Mouse (Mus musculus) heart, postnatal 25 days (tissue): ENCODE measurements around the gene Sae1. TPM values are rescaled to one million over a fixed set of nuclear protein-coding genes. Genes with fewer than 3 reads are reported as not detected.
"Not testable (repeated sequence)": the region's sequence is repeated elsewhere in the genome, so short reads cannot be mapped to it uniquely, and the experiment has no call there.

ENCODE experiments used
- DNase-seq: peaks from one replicate; pipeline ENCODE4 v3.0.0; 2022; ENCODE audit warnings: low spot score
- intact Hi-C: fragments of 180-260 bp; cut with DNase I; formaldehyde crosslinking; loops from one replicate; pipeline ENCODE4 v1.15.1; 2025
- total RNA-seq, 2 experiments: library from RNA; stranded (reverse); gene quantifications; 2 replicates each; pipeline ENCODE4 v1.2.3; 2021

Sae1 gene
- total RNA-seq, 2 experiments from 2014 or later = 35.2 to 37.2 TPM

- intact Hi-C loops = no loop called here
- peak; percentile 81 for DNase-seq
These were observed 74.0 kb downstream of the Sae1 start for GRCm38 (mm10) chr7:16313481-16314220.

GRCm38 (mm10) chr7:16312672-16313311 is 74.8 kb downstream of the Sae1 start:
- DNase-seq = peak; percentile 72
- intact Hi-C loops = no loop called here

- intact Hi-C loops = no loop called here
- peak; percentile 53 for DNase-seq
These were observed 75.5 kb downstream of the Sae1 start for GRCm38 (mm10) chr7:16312011-16312671.

GRCm38 (mm10) chr7:16311453-16312004 is 76.1 kb downstream of the Sae1 start:
- DNase-seq = peak; percentile 29
- intact Hi-C loops = loop anchor here (2.0 kb wide), 1 partner anchor 15 kb away; no protein-coding TSS in a partner anchor

GRCm38 (mm10) chr7:16310521-16311452 is 76.8 kb downstream of the Sae1 start:
- intact Hi-C loops = loop anchor here (2.0 kb wide), 1 partner anchor 14 kb away; no protein-coding TSS in a partner anchor

GRCm38 (mm10) chr7:16310020-16310520 is 77.5 kb downstream of the Sae1 start:
- intact Hi-C loops = loop anchor here (2.0 kb wide), 1 partner anchor 13 kb away; no protein-coding TSS in a partner anchor
- DNase-seq = peak; percentile 79

More at GRCm38 (mm10) chr7:16310521-16311452, 76.8 kb downstream of the Sae1 start:
- no peak for DNase-seq

- peak; percentile 88 for DNase-seq
- intact Hi-C loops = loop anchor here (2.0 kb wide), 1 partner anchor 13 kb away; no protein-coding TSS in a partner anchor
These were observed 78.1 kb downstream of the Sae1 start for GRCm38 (mm10) chr7:16309318-16310019.

- intact Hi-C loops = no loop called here
- DNase-seq = no peak
These were observed 78.9 kb downstream of the Sae1 start for GRCm38 (mm10) chr7:16308555-16309317.

- intact Hi-C loops, DNase-seq: not testable (repeated sequence)
These were observed 79.5 kb downstream of the Sae1 start, which contains the start of gene Bbc3 for GRCm38 (mm10) chr7:16308093-16308492. Bbc3 (plus strand) TSS chr7:16308393.

- DNase-seq, intact Hi-C loops: not testable (repeated sequence)
These were observed 80.5 kb downstream of the Sae1 start for GRCm38 (mm10) chr7:16307141-16307540.

GRCm38 (mm10) chr7:16299419-16300035 is 88.1 kb downstream of the Sae1 start:
- intact Hi-C loops = no loop called here
- DNase-seq = peak; percentile 78

- intact Hi-C loops = no loop called here
- no peak for DNase-seq
These were observed 88.7 kb downstream of the Sae1 start for GRCm38 (mm10) chr7:16298927-16299326.

- intact Hi-C loops = loop anchor here (2.0 kb wide), 1 partner anchor 13 kb away; no protein-coding TSS in a partner anchor
- DNase-seq = no peak
These were observed 90.0 kb downstream of the Sae1 start for GRCm38 (mm10) chr7:16297616-16298015.

GRCm38 (mm10) chr7:16296766-16297390 is 90.7 kb downstream of the Sae1 start:
- intact Hi-C loops = loop anchor here (2.0 kb wide), 1 partner anchor 14 kb away; no protein-coding TSS in a partner anchor
- peak; percentile 84 for DNase-seq

GRCm38 (mm10) chr7:16296146-16296545 is 91.5 kb downstream of the Sae1 start:
- intact Hi-C loops = loop anchor here (2.0 kb wide), 1 partner anchor 15 kb away; no protein-coding TSS in a partner anchor
- no peak for DNase-seq

- intact Hi-C loops = no loop called here
- DNase-seq = peak; percentile 74
These were observed 92.2 kb downstream of the Sae1 start for GRCm38 (mm10) chr7:16295321-16295900.
